Comparison of ENCODE assay signal across 8 mouse cellular contexts in the genomic region with DNA sequence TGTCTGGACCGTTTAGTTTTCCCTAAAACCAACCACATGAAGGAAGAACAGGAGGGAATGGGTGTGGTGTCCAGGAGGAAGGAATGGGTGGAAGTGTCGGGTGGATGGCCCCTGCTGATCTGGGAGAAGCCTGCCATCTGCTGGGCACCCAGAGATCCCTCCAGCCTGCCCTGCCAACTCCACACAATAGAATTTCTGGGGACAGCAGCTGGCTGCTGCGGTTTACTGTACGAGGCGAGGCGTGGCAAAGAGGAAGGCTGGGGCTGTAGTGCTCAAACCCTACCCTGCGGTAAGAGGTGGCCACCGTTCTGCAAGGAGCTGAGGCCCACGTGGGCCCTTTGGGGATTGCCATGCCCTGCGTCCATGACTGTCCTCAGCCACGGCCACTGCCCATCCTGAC. TPM values are rescaled to one million over a fixed set of nuclear protein-coding genes. Genes with fewer than 3 reads are reported as not detected.
DNase-seq lines count a peak whose midpoint lies in the region; ATAC-seq and TF ChIP-seq lines count a peak whose summit lies in the region.

No protein-coding gene starts in this region.

- peak; percentile 75 for ATAC-seq in embryonic facial prominence, embryonic 14.5 days (ENCODE audit: low read depth)
- peak; percentile 34; the same call in 1 of the 2 replicates for ATAC-seq in heart, embryonic 14.5 days (ENCODE audit: insufficient number of reproducible peaks, insufficient read depth, low FRiP score, low read depth)
- peak; percentile 60; the same call in 1 of the 2 replicates for ATAC-seq in kidney, embryonic 16.5 days (ENCODE audit: low FRiP score, low TSS enrichment)
- ATAC-seq in lung, embryonic 14.5 days (ENCODE audit: insufficient read depth): peak; percentile 67
- peak; percentile 61 for ATAC-seq in neural tube, embryonic 15.5 days (ENCODE audit: low FRiP score)

- H3K36me3 ChIP-seq in CH12.LX (replicated peaks in 1 of 2; ENCODE audit: control insufficient read depth in 1 of 2, insufficient read depth in 1 of 2, low read length in 1 of 2): peaks cover 2 to 4% of the 10 kb centered on the region in 2 experiments
- H3K36me3 ChIP-seq in embryonic facial prominence, embryonic 14.5 days (ENCODE audit: control insufficient read depth, insufficient read depth, low read length): no peaks in the 10 kb centered on the region
- H3K36me3 ChIP-seq in heart, embryonic 14.5 days (ENCODE audit: control insufficient read depth, insufficient read depth, low read length): no peaks in the 10 kb centered on the region
- H3K36me3 ChIP-seq in kidney, embryonic 16.5 days (ENCODE audit: insufficient read depth, low read length): no peaks in the 10 kb centered on the region
- no peaks in the 10 kb centered on the region; the same call in 1 of the 2 replicates for H3K36me3 ChIP-seq in lung, embryonic 14.5 days (ENCODE audit: insufficient read depth)
- no peaks in the 10 kb centered on the region for H3K36me3 ChIP-seq in neural tube, embryonic 15.5 days

- dilution Hi-C loops in CH12.LX (cut with MboI; ENCODE audit: extremely low pct_ligation_motif_present, extremely low pct_unique_long_range_greater_than_20kb, low sequenced_read_pairs): no loop called here

- in situ Hi-C loops in CH12.LX (cut with MboI; ENCODE audit: low pct_ligation_motif_present, low pct_unique_long_range_greater_than_20kb, low sequenced_read_pairs): loop anchor here (5.0 kb wide), 1 partner anchor 98 kb away; no protein-coding TSS in a partner anchor

- TF ChIP-seq EP300 in CH12.LX (IDR thresholded peaks at IDR 0.05; ENCODE audit: low read length): peak; percentile 70

- H3K4me2 ChIP-seq in CH12.LX (ENCODE audit: insufficient read depth, low read depth, poor library complexity, severe bottlenecking): peak overlapping the region; percentile 53
- no peak overlapping the region for H3K4me2 ChIP-seq in embryonic facial prominence, embryonic 14.5 days (ENCODE audit: low read depth, low read length)
- H3K4me2 ChIP-seq in heart, embryonic 14.5 days (ENCODE audit: low read length): no peak overlapping the region
- H3K4me2 ChIP-seq in kidney, embryonic 16.5 days (replicated peaks; ENCODE audit: low read depth, low read length): no peak overlapping the region
- H3K4me2 ChIP-seq in lung, embryonic 14.5 days: no peak overlapping the region
- H3K4me2 ChIP-seq in neural tube, embryonic 15.5 days: peak overlapping the region; percentile 11; the same call in 1 of the 2 replicates

- no peaks in the 10 kb centered on the region for H3K9me3 ChIP-seq in CH12.LX (replicated peaks; ENCODE audit: low read length)
- no peaks in the 10 kb centered on the region for H3K9me3 ChIP-seq in embryonic facial prominence, embryonic 14.5 days (ENCODE audit: control insufficient read depth, low read length)
- no peaks in the 10 kb centered on the region for H3K9me3 ChIP-seq in heart, embryonic 14.5 days (ENCODE audit: control insufficient read depth, low read length)
- H3K9me3 ChIP-seq in kidney, embryonic 16.5 days (ENCODE audit: low read length): no peaks in the 10 kb centered on the region
- no peaks in the 10 kb centered on the region for H3K9me3 ChIP-seq in lung, embryonic 14.5 days (ENCODE audit: low read depth, low read length)
- no peaks in the 10 kb centered on the region for H3K9me3 ChIP-seq in neural tube, embryonic 15.5 days (replicated peaks)

- H3K4me3 ChIP-seq in CH12.LX (replicated peaks in 1 of 3; ENCODE audit: low read depth in 2 of 3, low read length in 2 of 3, poor library complexity in 1 of 3): peak overlapping the region; percentile 20 to 48 (median 44)
- no peak overlapping the region for H3K4me3 ChIP-seq in embryonic facial prominence, embryonic 14.5 days (ENCODE audit: low read depth, low read length)
- no peak overlapping the region for H3K4me3 ChIP-seq in heart, embryonic 14.5 days (ENCODE audit: control insufficient read depth in 1 of 2, insufficient read depth in 1 of 2, low read depth in 1 of 2, low read length in 2 of 2)
- H3K4me3 ChIP-seq in kidney, embryonic 16.5 days (ENCODE audit: low read length): no peak overlapping the region
- H3K4me3 ChIP-seq in lung, embryonic 14.5 days (ENCODE audit: low read depth, low read length): no peak overlapping the region
- H3K4me3 ChIP-seq in neural tube, embryonic 15.5 days (replicated peaks): no peak overlapping the region

- H3K9ac ChIP-seq in CH12.LX (ENCODE audit: insufficient read depth, low read depth): peak overlapping the region; percentile 72
- no peak overlapping the region for H3K9ac ChIP-seq in embryonic facial prominence, embryonic 14.5 days (ENCODE audit: low read depth, low read length)
- H3K9ac ChIP-seq in heart, embryonic 14.5 days (ENCODE audit: low read length): no peak overlapping the region
- H3K9ac ChIP-seq in kidney, embryonic 16.5 days (replicated peaks; ENCODE audit: low read length): 0 out of 2 replicates have a peak overlapping the region, but pooled peaks have one; percentile 26
- no peak overlapping the region; the same call in 1 of the 2 replicates for H3K9ac ChIP-seq in lung, embryonic 14.5 days
- peak overlapping the region; percentile 28; the same call in 1 of the 2 replicates for H3K9ac ChIP-seq in neural tube, embryonic 15.5 days (replicated peaks)

- peak; percentile 99 for TF ChIP-seq RAD21 in CH12.LX (IDR thresholded peaks at IDR 0.05; ENCODE audit: low read depth, low read length)

- peaks cover 65 to 78% of the 10 kb centered on the region in 2 experiments for H3K4me1 ChIP-seq in CH12.LX (ENCODE audit: control insufficient read depth in 1 of 2, insufficient read depth in 2 of 2)
- peaks cover 29% of the 10 kb centered on the region for H3K4me1 ChIP-seq in embryonic facial prominence, embryonic 14.5 days (ENCODE audit: control insufficient read depth, insufficient read depth, low read length)
- peaks cover 16 to 19% of the 10 kb centered on the region in 2 experiments; a peak in 3 of 4 replicates for H3K4me1 ChIP-seq in heart, embryonic 14.5 days (ENCODE audit: control insufficient read depth in 2 of 2, insufficient read depth in 2 of 2, low read length in 2 of 2)
- H3K4me1 ChIP-seq in kidney, embryonic 16.5 days (ENCODE audit: insufficient read depth, low read length): peaks cover 31% of the 10 kb centered on the region
- 0 out of 2 replicates have a peak, but pooled peaks cover 13% of the 10 kb centered on the region for H3K4me1 ChIP-seq in lung, embryonic 14.5 days (ENCODE audit: insufficient read depth)
- H3K4me1 ChIP-seq in neural tube, embryonic 15.5 days: peaks cover 42% of the 10 kb centered on the region

- DNase-seq in CH12.LX (ENCODE audit: extremely low read depth): peak; percentile 96
- peak; percentile 89 for DNase-seq in adrenal gland, postnatal 14 days
- peak; percentile 88 for DNase-seq in embryonic facial prominence, embryonic 14.5 days (ENCODE audit: low spot score)
- peak; percentile 86 for DNase-seq in lung, embryonic 14.5 days
- DNase-seq in thymus, postnatal 10 days (ENCODE audit: low spot score in 2 of 2): peak; percentile 48 to 69

- WGBS in embryonic facial prominence, embryonic 14.5 days: 23% methylated on average over 9 of the region's 11 CpGs
- WGBS in heart, embryonic 14.5 days: 29% methylated on average over 11 of the region's 11 CpGs
- WGBS in kidney, embryonic 16.5 days: 22% methylated on average over 11 of the region's 11 CpGs
- WGBS in lung, embryonic 14.5 days: 18% methylated on average over 11 of the region's 11 CpGs
- WGBS in neural tube, embryonic 15.5 days: 14% methylated on average over 11 of the region's 11 CpGs

- H3K27ac ChIP-seq in CH12.LX (ENCODE audit: insufficient read depth, low read depth): peak overlapping the region; percentile 99
- no peak overlapping the region for H3K27ac ChIP-seq in embryonic facial prominence, embryonic 14.5 days (replicated peaks; ENCODE audit: low read depth, low read length)
- H3K27ac ChIP-seq in heart, embryonic 14.5 days (replicated peaks in 1 of 2; ENCODE audit: control insufficient read depth in 1 of 2, insufficient read depth in 1 of 2, low read depth in 2 of 2, low read length in 2 of 2): no peak overlapping the region
- no peak overlapping the region for H3K27ac ChIP-seq in kidney, embryonic 16.5 days (ENCODE audit: low read length)
- no peak overlapping the region for H3K27ac ChIP-seq in lung, embryonic 14.5 days (ENCODE audit: low read depth)
- peak overlapping the region; percentile 64 for H3K27ac ChIP-seq in neural tube, embryonic 15.5 days (replicated peaks)

- H3K27me3 ChIP-seq in CH12.LX (replicated peaks): peaks cover 3% of the 10 kb centered on the region
- no peaks in the 10 kb centered on the region for H3K27me3 ChIP-seq in embryonic facial prominence, embryonic 14.5 days (replicated peaks; ENCODE audit: control insufficient read depth, insufficient read depth, low read length)
- H3K27me3 ChIP-seq in heart, embryonic 14.5 days (ENCODE audit: control insufficient read depth, insufficient read depth, low read length): no peaks in the 10 kb centered on the region
- H3K27me3 ChIP-seq in kidney, embryonic 16.5 days (ENCODE audit: insufficient read depth, low read length): no peaks in the 10 kb centered on the region
- no peaks in the 10 kb centered on the region for H3K27me3 ChIP-seq in lung, embryonic 14.5 days (ENCODE audit: insufficient read depth, low read length)
- no peaks in the 10 kb centered on the region for H3K27me3 ChIP-seq in neural tube, embryonic 15.5 days (replicated peaks)

- TF ChIP-seq CTCF in CH12.LX (conservative IDR thresholded peaks at IDR 0.05 in 1 of 2, IDR thresholded peaks at IDR 0.05 in 1 of 2; ENCODE audit: low read depth in 2 of 2, low read length in 2 of 2): peak; percentile 50 to 98; a peak in 3 of 4 replicates
- peak; percentile 87 for TF ChIP-seq CTCF in lung, embryonic 14.5 days (IDR thresholded peaks at IDR 0.05; ENCODE audit: low read depth)

- no peaks in the 10 kb centered on the region for H3K79me2 ChIP-seq in CH12.LX (replicated peaks; ENCODE audit: control insufficient read depth, extremely low read depth, insufficient read depth, poor library complexity, severe bottlenecking)

- TF ChIP-seq POLR2A in CH12.LX (IDR thresholded peaks at IDR 0.05; ENCODE audit: low read depth, low read length): peak; percentile 56

RNA-seq across cellular contexts. Expression of gene Tbc1d16, which starts 37.8 kb away (rescaled TPM):
- 9.4 and 15.9 TPM in 2 replicates for total RNA-seq in CH12.LX (2012; rRNA removed)
- 0.65 and 0.79 TPM in 2 replicates for total RNA-seq in CH12.LX (2014; rRNA removed)
- polyA plus RNA-seq in CH12.LX (2012; ENCODE audit: insufficient read length, low read depth): 2.4 and 2.7 TPM in 2 replicates
- total RNA-seq in adrenal gland, postnatal 14 days (2021): 18.1 and 18.7 TPM in 2 replicates
- 11.7 and 13.2 TPM in 2 replicates for polyA plus RNA-seq in embryonic facial prominence, embryonic 14.5 days (2014; fragmentation: Nextera tagmentation; extraction: Ambion mirVana)
- 8.7 and 10.3 TPM in 2 replicates for polyA plus RNA-seq in heart, embryonic 14.5 days (2014; fragmentation: Nextera tagmentation; extraction: Ambion mirVana)
- polyA plus RNA-seq in kidney, embryonic 16.5 days (2015; fragmentation: Nextera tagmentation; extraction: Ambion mirVana): 12.3 and 16.2 TPM in 2 replicates
- polyA plus RNA-seq in lung, embryonic 14.5 days (2014; fragmentation: Nextera tagmentation; extraction: Ambion mirVana): 17.1 and 17.5 TPM in 2 replicates
- 43.9 and 47.4 TPM in 2 replicates for polyA plus RNA-seq in neural tube, embryonic 15.5 days (2015; fragmentation: Nextera tagmentation; extraction: Ambion mirVana)

RNA-seq across cellular contexts. Expression of gene Ccdc40, which starts 37.9 kb away (rescaled TPM):
- total RNA-seq in CH12.LX (2012; rRNA removed) (0.80 and 1.3 TPM in 2 replicates), CH12.LX (2014; rRNA removed) (0.82 and 0.97 TPM in 2 replicates)
- 1.2 and 1.4 TPM in 2 replicates for polyA plus RNA-seq in CH12.LX (2012; ENCODE audit: insufficient read length, low read depth)
- total RNA-seq in adrenal gland, postnatal 14 days (2021): 0.44 and 0.45 TPM in 2 replicates
- 3.2 and 7.6 TPM in 2 replicates for polyA plus RNA-seq in embryonic facial prominence, embryonic 14.5 days (2014; fragmentation: Nextera tagmentation; extraction: Ambion mirVana)
- polyA plus RNA-seq in heart, embryonic 14.5 days (2014; fragmentation: Nextera tagmentation; extraction: Ambion mirVana): 1.8 and 1.9 TPM in 2 replicates
- polyA plus RNA-seq in kidney, embryonic 16.5 days (2015; fragmentation: Nextera tagmentation; extraction: Ambion mirVana): 5.1 and 5.5 TPM in 2 replicates
- 1.7 and 1.9 TPM in 2 replicates for polyA plus RNA-seq in lung, embryonic 14.5 days (2014; fragmentation: Nextera tagmentation; extraction: Ambion mirVana)
- polyA plus RNA-seq in neural tube, embryonic 15.5 days (2015; fragmentation: Nextera tagmentation; extraction: Ambion mirVana): 12.6 and 13.2 TPM in 2 replicates

Comparison
In these comparisons a context has a peak if more than half of its experiments do, and no peak if none do; other contexts are left out.
1. H3K27ac ChIP-seq: peak in CH12.LX (single experiment) and neural tube, embryonic 15.5 days (single experiment); none in embryonic facial prominence, embryonic 14.5 days (single experiment), heart, embryonic 14.5 days (0 of 2), kidney, embryonic 16.5 days (single experiment) and lung, embryonic 14.5 days (single experiment).
2. H3K4me2 ChIP-seq: peak in CH12.LX (single experiment) and neural tube, embryonic 15.5 days (single experiment); none in embryonic facial prominence, embryonic 14.5 days (single experiment), heart, embryonic 14.5 days (single experiment), kidney, embryonic 16.5 days (single experiment) and lung, embryonic 14.5 days (single experiment).
3. H3K4me3 ChIP-seq: peak in CH12.LX (3 of 3); none in embryonic facial prominence, embryonic 14.5 days (single experiment), heart, embryonic 14.5 days (0 of 2), kidney, embryonic 16.5 days (single experiment), lung, embryonic 14.5 days (single experiment) and neural tube, embryonic 15.5 days (single experiment).
4. H3K9ac ChIP-seq: peak in CH12.LX (single experiment), kidney, embryonic 16.5 days (single experiment) and neural tube, embryonic 15.5 days (single experiment); none in embryonic facial prominence, embryonic 14.5 days (single experiment), heart, embryonic 14.5 days (single experiment) and lung, embryonic 14.5 days (single experiment).
5. Peak in every context shown above with its lines, with median percentiles within 50 percentile points of each other: DNase-seq and ATAC-seq.